Mouse (Mus musculus) CH12.LX (cell line): Measurements from ENCODE around the gene Gdi2. TPM values are rescaled to one million over a fixed set of nuclear protein-coding genes. Genes with fewer than 3 reads are reported as not detected.
A peak's percentile ranks its signal among the peaks of the same experiment; 100 is the strongest.

Experiments
- DNase-seq: peaks from one replicate; pipeline ENCODE4 v3.0.0-alpha.2; 2013; ENCODE audit errors: extremely low read depth
- H3K27ac ChIP-seq: 2 replicates; pipeline ENCODE4 v1.5.1; 2012; ENCODE audit warnings: low read depth, mild to moderate bottlenecking, control low read depth, moderate library complexity; ENCODE audit not compliant: insufficient read depth
- H3K27me3 ChIP-seq: replicated peaks from 2 replicates; pipeline ENCODE3; 2012; ENCODE audit warnings: inconsistent platforms
- H3K36me3 ChIP-seq, 2 experiments: replicated peaks in 1 of 2; 2 replicates each; pipeline versions ENCODE3 to v1.6.1; 2012; ENCODE audit warnings: inconsistent platforms in 1 of 2, low read length in 1 of 2, mild to moderate bottlenecking in 1 of 2, mixed read lengths in 1 of 2, moderate library complexity in 1 of 2; ENCODE audit not compliant: control insufficient read depth in 1 of 2, insufficient read depth in 1 of 2
- H3K4me1 ChIP-seq, 2 experiments: 2 replicates each; pipeline ENCODE4 v1.6.1; 2012; ENCODE audit warnings: inconsistent platforms in 1 of 2, moderate library complexity in 1 of 2; ENCODE audit not compliant: insufficient read depth in 2 of 2, control insufficient read depth in 1 of 2
- H3K4me2 ChIP-seq: 2 replicates; pipeline ENCODE4 v1.6.1; 2012; ENCODE audit warnings: low read depth, mild to moderate bottlenecking, control low read depth; ENCODE audit not compliant: poor library complexity, insufficient read depth, severe bottlenecking
- H3K4me3 ChIP-seq, 3 experiments: fragments of 150-350 bp in 1 of 3; sonication (generic) in 1 of 3; replicated peaks in 1 of 3; 2 replicates each; pipeline versions ENCODE3 to v1.5.1; 2011 to 2012; ENCODE audit warnings: low read depth in 2 of 3, low read length in 2 of 3, mild to moderate bottlenecking in 2 of 3, moderate library complexity in 2 of 3, control low read depth in 1 of 3, improper control_type of control experiment in 1 of 3, inconsistent platforms in 1 of 3, mixed read lengths in 1 of 3; ENCODE audit not compliant: poor library complexity in 1 of 3
- H3K79me2 ChIP-seq: replicated peaks from 2 replicates; pipeline ENCODE4 v1.6.1; 2012; ENCODE audit warnings: mild to moderate bottlenecking, moderate library complexity; ENCODE audit not compliant: control insufficient read depth, poor library complexity, insufficient read depth, severe bottlenecking; ENCODE audit errors: extremely low read depth
- H3K9ac ChIP-seq: 2 replicates; pipeline ENCODE4 v1.6.1; 2012; ENCODE audit warnings: low read depth, mild to moderate bottlenecking, control low read depth, moderate library complexity; ENCODE audit not compliant: insufficient read depth
- H3K9me3 ChIP-seq: replicated peaks from 2 replicates; pipeline ENCODE3; 2012; ENCODE audit warnings: low read length, inconsistent platforms, mixed read lengths
- CHD1 ChIP-seq: IDR thresholded peaks from 2 replicates; pipeline ENCODE4 v1.6.1; 2012; ENCODE audit warnings: low read depth, low read length, improper control_type of control experiment, inconsistent platforms
- CTCF ChIP-seq, 2 experiments: IDR thresholded peaks in 1 of 2; conservative IDR thresholded peaks in 1 of 2; 2 replicates each; pipeline ENCODE4 v1.5.1; 2011 to 2012; ENCODE audit warnings: low read depth in 2 of 2, low read length in 2 of 2, improper control_type of control experiment in 1 of 2, inconsistent platforms in 1 of 2, mild to moderate bottlenecking in 1 of 2, moderate library complexity in 1 of 2
- ELF1 ChIP-seq: IDR thresholded peaks from 2 replicates; pipeline ENCODE4 v1.6.1; 2014; ENCODE audit warnings: low read depth, mild to moderate bottlenecking, inconsistent platforms, low read length, improper control_type of control experiment
- ETS1 ChIP-seq: conservative IDR thresholded peaks from 2 replicates; pipeline ENCODE4 v1.6.1; 2012; ENCODE audit warnings: low read depth, mild to moderate bottlenecking, inconsistent platforms, low read length, improper control_type of control experiment, moderate library complexity
- GABPA ChIP-seq: IDR thresholded peaks from 2 replicates; pipeline ENCODE4 v1.6.1; 2012; ENCODE audit warnings: low read depth, low read length, improper control_type of control experiment, inconsistent platforms; ENCODE audit not compliant: insufficient replicate concordance
- HCFC1 ChIP-seq: IDR thresholded peaks from 2 replicates; pipeline ENCODE4 v1.6.1; 2012; ENCODE audit warnings: low read depth, mild to moderate bottlenecking, inconsistent platforms, low read length, improper control_type of control experiment
- IRF4 ChIP-seq: IDR thresholded peaks from 2 replicates; pipeline ENCODE4 v1.6.1; 2014; ENCODE audit warnings: low read depth, mild to moderate bottlenecking, inconsistent platforms, low read length, improper control_type of control experiment
- JUN ChIP-seq: IDR thresholded peaks from 2 replicates; pipeline ENCODE4 v1.6.1; 2011; ENCODE audit warnings: low read depth, mild to moderate bottlenecking, low read length, improper control_type of control experiment, moderate library complexity; ENCODE audit not compliant: insufficient read depth
- MAX ChIP-seq: IDR thresholded peaks from 2 replicates; pipeline ENCODE4 v1.6.1; 2011; ENCODE audit warnings: low read length, improper control_type of control experiment
- MAZ ChIP-seq: IDR thresholded peaks from 2 replicates; pipeline ENCODE4 v1.6.1; 2012; ENCODE audit warnings: low read depth, mild to moderate bottlenecking, inconsistent platforms, low read length, improper control_type of control experiment, moderate library complexity
- MEF2A ChIP-seq: IDR thresholded peaks from 2 replicates; pipeline ENCODE4 v1.6.1; 2014; ENCODE audit warnings: low read depth, mild to moderate bottlenecking, inconsistent platforms, low read length, improper control_type of control experiment, borderline replicate concordance
- MXI1 ChIP-seq: IDR thresholded peaks from 2 replicates; pipeline ENCODE4 v1.6.1; 2011; ENCODE audit warnings: mild to moderate bottlenecking, low read depth, low read length, improper control_type of control experiment
- MYC ChIP-seq: IDR thresholded peaks from 2 replicates; pipeline ENCODE4 v1.6.1; 2011; ENCODE audit warnings: low read depth, mild to moderate bottlenecking, improper control_type of control experiment, low read length
- NELFE ChIP-seq: IDR thresholded peaks from 2 replicates; pipeline ENCODE4 v1.6.1; 2011; ENCODE audit warnings: low read depth, low read length, improper control_type of control experiment
- NRF1 ChIP-seq: IDR thresholded peaks from 2 replicates; pipeline ENCODE4 v1.6.1; 2014; ENCODE audit warnings: low read depth, mild to moderate bottlenecking, inconsistent platforms, low read length, improper control_type of control experiment, moderate library complexity
- POLR2A ChIP-seq: IDR thresholded peaks from 2 replicates; pipeline ENCODE4 v1.6.1; 2011; ENCODE audit warnings: low read depth, mild to moderate bottlenecking, improper control_type of control experiment, low read length
- POLR2AphosphoS2 ChIP-seq: IDR thresholded peaks from 2 replicates; pipeline ENCODE4 v1.6.1; 2011; ENCODE audit warnings: low read depth, low read length, improper control_type of control experiment
- RAD21 ChIP-seq: IDR thresholded peaks from 2 replicates; pipeline ENCODE4 v1.6.1; 2011; ENCODE audit warnings: low read depth, mild to moderate bottlenecking, low read length, improper control_type of control experiment, moderate library complexity
- SIN3A ChIP-seq: IDR thresholded peaks from 2 replicates; pipeline ENCODE4 v1.6.1; 2012; ENCODE audit warnings: low read length, improper control_type of control experiment, inconsistent platforms
- TBP ChIP-seq: conservative IDR thresholded peaks from 2 replicates; pipeline ENCODE4 v1.6.1; 2011; ENCODE audit warnings: low read depth, low read length, improper control_type of control experiment
- ZC3H11A ChIP-seq: IDR thresholded peaks from 2 replicates; pipeline ENCODE4 v1.6.1; 2012; ENCODE audit warnings: low read depth, mild to moderate bottlenecking, inconsistent platforms, low read length, improper control_type of control experiment
- ZKSCAN1 ChIP-seq: IDR thresholded peaks from 2 replicates; pipeline ENCODE4 v1.6.1; 2012; ENCODE audit warnings: low read depth, inconsistent platforms, low read length, improper control_type of control experiment, borderline replicate concordance
- ZMIZ1 ChIP-seq: IDR thresholded peaks from 2 replicates; pipeline ENCODE4 v1.6.1; 2012; ENCODE audit warnings: low read depth, mild to moderate bottlenecking, inconsistent platforms, low read length, improper control_type of control experiment
- ZNF384 ChIP-seq: IDR thresholded peaks from 2 replicates; pipeline ENCODE4 v1.6.1; 2012; ENCODE audit warnings: low read depth, low read length, improper control_type of control experiment, inconsistent platforms
- dilution Hi-C: fragments of 300-500 bp; cut with MboI; formaldehyde crosslinking; loops from 2 replicates; pipeline ENCODE4 v1.14.3; 2020; ENCODE audit warnings: low sequenced_read_pairs; ENCODE audit not compliant: extremely low pct_unique_long_range_greater_than_20kb, extremely low pct_ligation_motif_present
- in situ Hi-C: fragments of 300-500 bp; cut with MboI; formaldehyde crosslinking; loops from 3 replicates; pipeline ENCODE4 v1.14.3; 2019; ENCODE audit warnings: low sequenced_read_pairs, low pct_ligation_motif_present, low pct_unique_long_range_greater_than_20kb, mixed read lengths
- polyA plus RNA-seq: library from polyadenylated mRNA; unstranded; fragments of >175 nt; gene quantifications from 2 replicates; pipeline ENCODE4 v1.2.1, GENCODE M21; 2012; ENCODE audit warnings: low read depth; ENCODE audit not compliant: insufficient read length
- total RNA-seq, 2 experiments: library from RNA; depleted of rRNA; stranded (reverse); fragments of 300-350 nt in 1 of 2; fragments of >200 nt in 1 of 2; gene quantifications; 2 replicates each; pipeline ENCODE4 v1.2.3; 2012 to 2014

The Gdi2 gene
- total and polyA plus RNA-seq, 3 experiments: 263 to 655 (median 609) TPM

DNA sequence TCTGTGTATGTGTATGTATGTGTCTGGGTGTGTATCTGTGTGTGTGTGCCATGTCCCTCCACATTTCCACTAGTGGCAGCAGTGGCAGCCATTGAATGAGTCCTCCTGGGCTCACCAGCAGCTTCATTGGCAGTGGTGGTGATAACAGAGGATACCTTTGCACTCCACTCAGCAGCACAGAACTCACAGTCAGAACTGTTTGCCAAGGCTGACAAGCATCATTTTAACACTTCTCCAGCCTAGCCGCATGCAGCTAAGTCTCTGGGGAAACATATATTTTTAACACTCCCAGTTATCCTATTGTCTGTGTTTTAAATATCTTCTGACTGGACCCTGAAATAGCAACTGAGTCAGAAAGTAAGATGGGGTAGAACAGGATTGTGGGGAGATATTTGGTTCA is 13.9 kb upstream of the Gdi2 start:
- no peaks in the 10 kb centered on the region for H3K36me3 ChIP-seq
- no peak for DNase-seq
- no peak for TF ChIP-seq ETS1
- TF ChIP-seq ZMIZ1: no peak
- no peak for TF ChIP-seq IRF4
- no peak for TF ChIP-seq GABPA
- no peak for TF ChIP-seq POLR2AphosphoS2
- TF ChIP-seq NRF1: no peak
- TF ChIP-seq ZC3H11A: no peak
- TF ChIP-seq, all 38 proteins: peak for 0
- Histone ChIP-seq H3K4me2 (no peak overlapping the region), H3K79me2 (0 out of 2 replicates have a peak, but pooled peaks cover 2% of the 10 kb centered on the region), H3K9ac (no peak overlapping the region), H3K9me3 (no peaks in the 10 kb centered on the region), H3K27me3 (no peaks in the 10 kb centered on the region), H3K4me3 (no peak overlapping the region), H3K4me1 (peaks cover 10 to 38% of the 10 kb centered on the region in 2 experiments), H3K27ac (no peak overlapping the region)
- dilution Hi-C loops (no loop called here), in situ Hi-C loops (no loop called here)

DNA sequence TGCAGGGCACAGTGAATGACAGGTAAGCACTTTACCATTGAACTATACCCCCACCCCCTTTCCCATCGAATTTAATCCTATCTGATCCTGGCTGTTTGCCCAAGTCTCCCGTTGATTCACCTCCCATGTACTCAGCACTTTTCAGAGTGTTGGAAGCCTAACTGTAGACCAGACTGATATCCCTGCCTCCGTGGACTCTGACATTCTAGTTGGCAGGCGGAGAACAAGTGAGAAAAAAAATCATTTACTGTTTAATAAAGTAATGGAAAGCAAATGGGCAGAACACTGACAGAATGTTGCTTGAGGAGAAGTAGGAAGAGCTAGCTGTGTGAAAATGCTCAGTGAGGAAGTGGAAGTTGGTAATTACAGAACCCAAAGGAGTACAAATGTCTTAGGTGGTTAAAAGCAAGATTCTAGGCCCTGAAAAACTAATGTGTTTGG is 12.2 kb upstream of the Gdi2 start:
- in situ Hi-C loops (loop anchor here (25.0 kb wide), 1 partner anchor 113 kb away; no protein-coding TSS in a partner anchor), dilution Hi-C loops (no loop called here)
- H3K27me3 ChIP-seq: no peaks in the 10 kb centered on the region
- DNase-seq: no peak
- peak overlapping the region; percentile 57 for H3K9ac ChIP-seq
- H3K9me3 ChIP-seq: no peaks in the 10 kb centered on the region
- H3K4me2 ChIP-seq: peak overlapping the region; percentile 79
- H3K36me3 ChIP-seq: no peaks in the 10 kb centered on the region
- H3K4me3 ChIP-seq: peak overlapping the region; percentile 29 to 44 (median 41)
- peaks cover 12 to 37% of the 10 kb centered on the region in 2 experiments for H3K4me1 ChIP-seq
- TF ChIP-seq MAX (no peak), CHD1 (peak; percentile 66; the same call in 1 of the 2 replicates), POLR2AphosphoS2 (no peak), MEF2A (no peak), IRF4 (0 out of 2 replicates have a peak, but pooled peaks have one; percentile 18)
- peak overlapping the region; percentile 71 for H3K27ac ChIP-seq
- H3K79me2 ChIP-seq: 0 out of 2 replicates have a peak, but pooled peaks cover 2% of the 10 kb centered on the region

DNA sequence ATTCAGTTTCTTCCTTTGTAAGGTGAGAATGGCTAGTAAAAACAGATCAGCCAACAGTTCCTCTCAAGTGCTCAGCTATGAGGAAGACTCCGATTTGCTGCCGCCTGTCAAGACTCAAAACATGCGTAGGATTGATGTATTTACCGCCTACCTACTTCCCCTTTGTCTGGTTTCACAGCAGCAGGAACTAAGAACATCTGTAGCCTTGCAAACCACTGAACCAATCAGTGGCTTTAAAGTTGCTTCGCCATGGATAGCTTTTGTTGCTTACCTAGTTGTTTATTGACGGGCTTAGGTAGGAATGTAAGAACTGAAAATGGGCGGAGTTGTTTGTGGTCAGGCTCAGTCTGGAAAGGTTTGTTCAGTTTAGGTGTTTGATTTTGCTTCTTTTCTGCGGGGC is 11.5 kb upstream of the Gdi2 start:
- in situ Hi-C loops (loop anchor here (25.0 kb wide), 1 partner anchor 114 kb away; no protein-coding TSS in a partner anchor), dilution Hi-C loops (no loop called here)
- Histone ChIP-seq H3K79me2 (0 out of 2 replicates have a peak, but pooled peaks cover 2% of the 10 kb centered on the region), H3K27me3 (no peaks in the 10 kb centered on the region), H3K27ac (peak overlapping the region; percentile 71), H3K9me3 (no peaks in the 10 kb centered on the region), H3K36me3 (no peaks in the 10 kb centered on the region), H3K4me2 (peak overlapping the region; percentile 79), H3K4me3 (peak overlapping the region in 2 of 3 experiments; percentile 29 to 41), H3K9ac (peak overlapping the region; percentile 70), H3K4me1 (peaks cover 12 to 31% of the 10 kb centered on the region in 2 experiments)
- DNase-seq: peak; percentile 95
- no peak for TF ChIP-seq ZC3H11A
- peak; percentile 61; the same call in 1 of the 2 replicates for TF ChIP-seq ZMIZ1
- 0 out of 2 replicates have a peak, but pooled peaks have one; percentile 10 for TF ChIP-seq NELFE
- TF ChIP-seq MXI1: peak; percentile 11; the same call in 1 of the 2 replicates
- TF ChIP-seq CHD1: peak; percentile 31; the same call in 1 of the 2 replicates
- TF ChIP-seq ZKSCAN1: no peak
- TF ChIP-seq MAZ: no peak
- TF ChIP-seq MYC: peak; percentile 73; the same call in 1 of the 2 replicates
- TF ChIP-seq POLR2A: no peak; the same call in 1 of the 2 replicates
- TF ChIP-seq CTCF (conservative IDR thresholded peaks at IDR 0.05 in 1 of 2, IDR thresholded peaks at IDR 0.05 in 1 of 2; ENCODE audit: low read depth in 2 of 2, low read length in 2 of 2): no peak
- TF ChIP-seq JUN: peak; percentile 60; the same call in 1 of the 2 replicates
- TF ChIP-seq MAX: peak; percentile 80; the same call in 1 of the 2 replicates
- no peak for TF ChIP-seq RAD21
- TF ChIP-seq HCFC1: peak; percentile 36; the same call in 1 of the 2 replicates
- no peak; the same call in 1 of the 2 replicates for TF ChIP-seq ZNF384
- peak; percentile 79 for TF ChIP-seq ELF1
- TF ChIP-seq SIN3A: peak; percentile 81
- TF ChIP-seq TBP: peak; percentile 71; the same call in 1 of the 2 replicates
